Mouse (Mus musculus): Measurements from ENCODE around the gene Nsun5.
A peak's percentile ranks its signal among the peaks of the same experiment; 100 is the strongest.

Gene Nsun5

DNA sequence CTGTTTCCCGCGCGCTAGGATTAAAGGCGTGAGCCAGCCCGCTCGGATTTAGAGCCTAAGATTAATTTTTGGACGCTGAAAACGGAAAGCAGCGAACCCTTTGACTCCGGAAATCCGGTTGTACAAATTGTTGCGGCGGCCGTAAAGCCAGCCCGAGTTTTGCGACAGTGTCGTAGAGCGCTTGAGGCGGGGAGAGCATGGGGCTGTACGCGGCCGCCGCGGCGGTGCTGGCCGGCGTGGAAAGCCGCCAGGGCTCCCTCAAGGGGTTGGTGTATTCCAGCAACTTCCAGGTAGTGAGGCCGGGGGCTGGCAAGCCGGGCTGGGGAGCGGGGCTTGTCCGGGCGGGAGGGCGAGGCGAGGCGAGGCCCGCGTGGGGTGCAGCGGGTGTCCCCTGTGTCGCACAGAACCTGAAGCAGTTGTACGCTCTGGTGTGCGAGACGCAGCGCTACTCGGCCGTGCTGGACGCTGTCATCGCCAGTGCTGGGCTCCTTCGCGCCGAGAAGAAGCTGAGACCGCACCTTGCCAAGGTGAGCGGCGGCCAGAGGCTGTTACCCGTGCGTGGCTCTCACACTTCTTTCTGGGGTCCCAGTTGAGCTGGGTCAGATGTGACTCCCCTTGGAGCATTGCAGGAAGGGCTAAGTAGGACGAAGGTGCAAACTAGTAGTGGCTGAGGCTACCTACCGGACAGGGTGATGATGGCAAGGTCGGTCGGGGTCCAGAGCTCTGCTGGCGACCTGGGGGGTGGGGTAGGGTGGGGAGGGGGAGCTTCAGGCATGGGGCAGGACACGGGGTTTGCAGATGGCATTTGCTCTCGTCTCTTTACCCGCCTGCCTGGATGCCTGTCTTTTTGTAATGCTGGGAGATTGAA, at the start of gene Nsun5:
Gene Nsun5 (plus strand): TSS at position 167 of the 868 bp plus-strand sequence.
- TF ChIP-seq GATA4 (IDR thresholded peaks at IDR 0.05; ENCODE audit: insufficient replicate concordance, low read length), result peak; percentile 50; the same call in 1 of the 2 replicates

GRCm38 (mm10) chr5:135322197-135322596, 47.6 kb upstream of the Nsun5 start:
- no peak for TF ChIP-seq GATA4 (IDR thresholded peaks at IDR 0.05; ENCODE audit: insufficient replicate concordance, low read length)

DNA sequence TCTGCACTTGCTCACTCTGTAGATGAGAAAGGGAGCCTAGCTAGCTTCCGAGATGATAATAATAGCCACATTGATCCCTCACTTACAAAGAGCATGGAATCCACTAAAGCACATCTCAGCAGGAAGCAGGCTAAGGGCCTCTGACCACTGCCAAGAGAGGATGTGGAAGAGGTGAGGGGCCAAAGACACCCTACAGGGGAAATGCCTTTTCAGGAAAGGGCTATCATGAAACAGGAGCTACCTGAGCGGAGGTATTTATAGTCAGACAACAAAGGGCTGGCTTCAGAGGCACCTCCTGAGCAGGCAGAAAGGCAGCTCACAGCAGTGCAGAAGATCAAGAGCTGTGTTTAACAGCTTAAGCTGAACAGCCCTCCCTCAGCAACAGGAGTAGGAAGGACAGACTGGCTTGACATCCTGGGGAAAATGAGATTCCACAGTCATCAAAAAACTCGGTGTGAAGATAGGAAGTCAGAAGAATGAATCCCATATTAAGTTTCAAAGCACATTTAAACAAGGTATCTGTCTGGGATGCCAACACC, 43.6 kb upstream of the Nsun5 start:
- TF ChIP-seq GATA4 (IDR thresholded peaks at IDR 0.05; ENCODE audit: insufficient replicate concordance, low read length), result no peak

DNA sequence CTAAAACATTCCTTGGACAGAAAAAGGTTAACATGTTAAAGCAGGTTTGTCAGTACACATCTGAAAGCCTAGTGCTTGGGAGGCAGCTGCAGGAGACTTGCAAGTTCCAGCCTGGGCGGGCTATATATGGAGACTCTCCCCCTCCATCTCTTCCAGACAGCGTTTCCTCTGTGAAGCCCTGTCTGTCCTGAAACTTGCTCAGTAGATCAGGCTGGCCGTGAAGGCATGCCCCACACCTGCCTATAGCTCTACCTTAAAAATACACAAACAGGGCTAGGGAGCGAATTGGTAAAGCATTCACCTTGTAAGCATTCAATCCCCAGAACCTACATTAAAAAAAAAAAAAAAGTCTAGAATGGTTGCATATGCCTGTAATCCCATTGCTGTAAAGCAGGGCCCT, 40.3 kb upstream of the Nsun5 start:
- TF ChIP-seq GATA4 (IDR thresholded peaks at IDR 0.05; ENCODE audit: insufficient replicate concordance, low read length), result no peak

- TF ChIP-seq GATA4 (IDR thresholded peaks at IDR 0.05; ENCODE audit: insufficient replicate concordance, low read length), result no peak
Measured at GRCm38 (mm10) chr5:135330201-135330600, 39.6 kb upstream of the Nsun5 start.

DNA sequence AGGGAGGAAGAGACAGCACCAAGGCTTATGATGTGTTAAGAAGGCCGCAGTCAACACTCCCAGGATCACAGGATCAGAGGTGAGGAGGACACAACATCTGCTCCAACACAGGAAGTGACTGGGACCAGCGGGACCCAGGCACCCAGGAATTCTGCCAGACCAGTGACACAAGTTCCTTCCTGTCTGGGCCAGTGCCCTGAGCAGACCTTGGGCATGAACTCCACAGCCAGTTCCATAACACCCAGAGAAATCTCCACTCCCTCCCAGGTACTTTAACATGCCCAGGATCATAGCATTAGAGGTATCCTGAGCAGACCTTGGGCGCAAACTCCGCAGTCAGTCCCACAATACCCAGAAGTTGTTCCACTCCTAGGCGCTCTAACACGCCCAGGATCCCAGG, 38.6 kb upstream of the Nsun5 start:
- TF ChIP-seq GATA4 (IDR thresholded peaks at IDR 0.05; ENCODE audit: insufficient replicate concordance, low read length), result no peak

GRCm38 (mm10) chr5:135337575-135337974, 32.2 kb upstream of the Nsun5 start:
- TF ChIP-seq GATA4 (IDR thresholded peaks at IDR 0.05; ENCODE audit: insufficient replicate concordance, low read length), result no peak

DNA sequence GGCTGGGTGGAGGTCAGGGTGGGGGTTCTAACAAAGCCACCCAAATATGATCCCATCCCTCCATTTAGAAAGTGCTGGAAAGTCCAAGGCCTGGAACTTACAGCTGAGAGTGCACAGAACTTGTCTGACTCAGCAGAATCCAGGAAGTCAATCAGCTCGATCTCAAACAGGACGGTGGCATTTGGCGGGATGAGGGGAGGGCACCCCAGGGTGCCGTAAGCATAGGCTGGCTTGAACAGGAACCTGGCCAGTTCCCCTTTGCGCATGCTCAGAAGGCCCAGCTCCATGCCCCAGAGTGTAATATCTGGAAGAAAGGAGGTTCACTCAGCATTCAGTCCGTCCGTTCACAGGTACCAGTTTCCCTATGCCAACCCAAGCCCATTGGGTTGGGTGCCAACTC, 23.8 kb upstream of the Nsun5 start:
- no peak for TF ChIP-seq GATA4 (IDR thresholded peaks at IDR 0.05; ENCODE audit: insufficient replicate concordance, low read length)

DNA sequence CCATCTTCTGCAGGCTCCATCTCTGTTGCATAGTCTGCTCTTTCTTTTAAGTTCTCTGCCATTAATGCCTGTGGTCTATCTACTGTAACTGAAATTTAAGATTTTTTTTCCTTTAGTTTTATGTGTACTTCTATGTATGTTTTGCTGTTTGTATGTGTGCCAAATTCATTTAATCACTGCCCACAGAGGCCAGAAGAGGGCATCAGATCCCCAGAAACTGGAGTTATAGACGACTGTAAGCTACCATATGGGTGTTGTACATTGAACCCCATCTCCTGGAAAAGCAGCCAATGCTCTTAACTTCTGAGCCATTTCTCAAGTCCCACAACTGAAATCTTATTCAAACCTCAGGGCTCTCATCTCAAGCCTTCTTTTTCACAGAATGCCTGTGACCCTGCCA, 23.3 kb upstream of the Nsun5 start:
- no peak for TF ChIP-seq GATA4 (IDR thresholded peaks at IDR 0.05; ENCODE audit: insufficient replicate concordance, low read length)

- no peak for TF ChIP-seq GATA4 (IDR thresholded peaks at IDR 0.05; ENCODE audit: insufficient replicate concordance, low read length)
Measured at GRCm38 (mm10) chr5:135347511-135348011, 22.2 kb upstream of the Nsun5 start.

GRCm38 (mm10) chr5:135349862-135350261, 19.9 kb upstream of the Nsun5 start, which contains the start of gene Fkbp6:
Gene Fkbp6, minus strand, starts transcription at chr5:135350044.
- TF ChIP-seq GATA4 (IDR thresholded peaks at IDR 0.05; ENCODE audit: insufficient replicate concordance, low read length), result no peak

GRCm38 (mm10) chr5:135351606-135352005, 18.1 kb upstream of the Nsun5 start:
- TF ChIP-seq GATA4 (IDR thresholded peaks at IDR 0.05; ENCODE audit: insufficient replicate concordance, low read length), result no peak

DNA sequence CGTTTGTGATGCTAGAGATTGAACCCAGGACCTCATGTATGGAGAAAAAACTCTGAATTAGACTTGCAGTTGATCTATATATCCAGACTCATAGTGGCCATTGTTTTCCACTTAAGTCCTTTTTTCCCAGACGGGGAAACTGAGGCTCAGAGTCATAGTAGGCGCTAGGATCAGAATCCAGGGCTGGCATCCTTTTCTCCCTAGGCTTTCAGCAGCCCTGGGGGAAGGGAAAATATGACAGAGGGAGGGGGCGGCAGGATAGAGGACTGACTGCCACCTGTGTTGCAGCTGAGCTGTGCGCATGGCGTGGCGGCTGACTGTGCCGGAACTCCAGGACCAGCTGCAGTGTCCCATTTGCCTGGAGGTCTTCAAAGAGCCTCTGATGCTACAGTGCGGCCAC, 16.8 kb upstream of the Nsun5 start, which contains the start of gene Trim50:
Gene Trim50 (plus strand): TSS at position 301 of the 400 bp plus-strand sequence.
- TF ChIP-seq GATA4 (IDR thresholded peaks at IDR 0.05; ENCODE audit: insufficient replicate concordance, low read length), result no peak

DNA sequence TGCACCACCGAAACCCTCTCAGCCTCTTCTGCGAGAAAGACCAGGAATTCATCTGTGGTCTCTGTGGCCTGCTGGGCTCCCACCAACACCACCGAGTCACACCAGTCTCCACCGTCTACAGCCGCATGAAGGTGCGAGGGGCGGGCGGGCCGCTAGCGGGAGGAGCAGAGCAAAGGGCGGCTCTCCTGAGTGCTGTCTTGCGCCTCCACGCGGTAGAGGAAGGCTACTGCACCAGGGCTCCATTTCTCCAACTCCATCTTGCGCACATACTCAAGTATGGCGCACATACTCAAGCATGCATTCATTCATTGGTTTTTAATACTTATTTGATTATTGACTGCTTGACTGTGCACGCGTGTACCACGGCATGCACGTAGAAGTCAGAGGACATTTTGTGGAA, 16.2 kb upstream of the Nsun5 start:
- TF ChIP-seq GATA4 (IDR thresholded peaks at IDR 0.05; ENCODE audit: insufficient replicate concordance, low read length), result no peak

- no peak for TF ChIP-seq GATA4 (IDR thresholded peaks at IDR 0.05; ENCODE audit: insufficient replicate concordance, low read length)
Measured at GRCm38 (mm10) chr5:135356090-135356489, 13.7 kb upstream of the Nsun5 start.

- no peak for TF ChIP-seq GATA4 (IDR thresholded peaks at IDR 0.05; ENCODE audit: insufficient replicate concordance, low read length)
Measured at GRCm38 (mm10) chr5:135357556-135357955, 12.2 kb upstream of the Nsun5 start.
